Mouse (Mus musculus): ENCODE data around the gene Cacna1c. TPM values are rescaled to one million over a fixed set of nuclear protein-coding genes. Genes with fewer than 3 reads are reported as not detected.

Gene Cacna1c
- polyA plus RNA-seq, 1 experiment from 2014 or later, result 7.1 TPM

- Histone ChIP-seq H3K36me3 (ENCODE audit: control insufficient read depth, insufficient read depth, low read length) (no peaks in the 10 kb centered on the region), H3K4me3 (replicated peaks; ENCODE audit: low read depth, low read length) (no peak overlapping the region), H3K27me3 (ENCODE audit: control insufficient read depth, insufficient read depth, low read length) (no peaks in the 10 kb centered on the region), H3K9ac (replicated peaks; ENCODE audit: low read length) (no peak overlapping the region), H3K4me2 (ENCODE audit: low read length) (no peak overlapping the region), H3K4me1 (ENCODE audit: control insufficient read depth, insufficient read depth, low read length) (no peaks in the 10 kb centered on the region), H3K27ac (replicated peaks; ENCODE audit: low read depth, low read length) (no peak overlapping the region), H3K9me3 (ENCODE audit: control insufficient read depth, low read length) (no peaks in the 10 kb centered on the region)
- ATAC-seq (ENCODE audit: low FRiP score, low TSS enrichment) (peak; percentile 66; the same call in 1 of the 2 replicates), DNase-seq (peak; percentile 88)
- 33% methylated on average over 13 of the region's 13 CpGs for WGBS
These were observed 273.6 kb downstream of the Cacna1c start for GRCm38 (mm10) chr6:118922328-118923211.

GRCm38 (mm10) chr6:118908176-118908575 is 288.0 kb downstream of the Cacna1c start:
- Histone ChIP-seq H3K4me3 (replicated peaks; ENCODE audit: low read depth, low read length) (no peak overlapping the region), H3K27ac (replicated peaks; ENCODE audit: low read depth, low read length) (no peak overlapping the region), H3K36me3 (ENCODE audit: control insufficient read depth, insufficient read depth, low read length) (no peaks in the 10 kb centered on the region), H3K27me3 (ENCODE audit: control insufficient read depth, insufficient read depth, low read length) (no peaks in the 10 kb centered on the region), H3K9ac (replicated peaks; ENCODE audit: low read length) (no peak overlapping the region), H3K4me2 (ENCODE audit: low read length) (no peak overlapping the region), H3K9me3 (ENCODE audit: control insufficient read depth, low read length) (no peaks in the 10 kb centered on the region), H3K4me1 (ENCODE audit: control insufficient read depth, insufficient read depth, low read length) (no peaks in the 10 kb centered on the region)
- no peak for ATAC-seq (ENCODE audit: low FRiP score, low TSS enrichment)
- 87% methylated on average over 4 of the region's 4 CpGs for WGBS
- DNase-seq, result no peak

GRCm38 (mm10) chr6:118907704-118908103 is 288.5 kb downstream of the Cacna1c start:
- H3K4me2 ChIP-seq (ENCODE audit: low read length), result no peak overlapping the region
- no peaks in the 10 kb centered on the region for H3K4me1 ChIP-seq (ENCODE audit: control insufficient read depth, insufficient read depth, low read length)
- H3K27ac ChIP-seq (replicated peaks; ENCODE audit: low read depth, low read length), result no peak overlapping the region
- no peaks in the 10 kb centered on the region for H3K27me3 ChIP-seq (ENCODE audit: control insufficient read depth, insufficient read depth, low read length)
- 69% methylated on average over 1 of the region's 1 CpGs for WGBS
- no peaks in the 10 kb centered on the region for H3K36me3 ChIP-seq (ENCODE audit: control insufficient read depth, insufficient read depth, low read length)
- ATAC-seq (ENCODE audit: low FRiP score, low TSS enrichment), result no peak
- H3K9me3 ChIP-seq (ENCODE audit: control insufficient read depth, low read length), result no peaks in the 10 kb centered on the region
- no peak overlapping the region for H3K4me3 ChIP-seq (replicated peaks; ENCODE audit: low read depth, low read length)
- H3K9ac ChIP-seq (replicated peaks; ENCODE audit: low read length), result no peak overlapping the region
- no peak for DNase-seq

GRCm38 (mm10) chr6:118906878-118907277 is 289.3 kb downstream of the Cacna1c start:
- Histone ChIP-seq H3K4me2 (ENCODE audit: low read length) (no peak overlapping the region), H3K4me1 (ENCODE audit: control insufficient read depth, insufficient read depth, low read length) (no peaks in the 10 kb centered on the region), H3K9me3 (ENCODE audit: control insufficient read depth, low read length) (no peaks in the 10 kb centered on the region), H3K27ac (replicated peaks; ENCODE audit: low read depth, low read length) (no peak overlapping the region), H3K9ac (replicated peaks; ENCODE audit: low read length) (no peak overlapping the region), H3K36me3 (ENCODE audit: control insufficient read depth, insufficient read depth, low read length) (no peaks in the 10 kb centered on the region), H3K27me3 (ENCODE audit: control insufficient read depth, insufficient read depth, low read length) (no peaks in the 10 kb centered on the region), H3K4me3 (replicated peaks; ENCODE audit: low read depth, low read length) (no peak overlapping the region)
- ATAC-seq (ENCODE audit: low FRiP score, low TSS enrichment) (no peak), DNase-seq (no peak)
- 90% methylated on average over 5 of the region's 5 CpGs for WGBS

- no peaks in the 10 kb centered on the region for H3K27me3 ChIP-seq (ENCODE audit: control insufficient read depth, insufficient read depth, low read length)
- 82% methylated on average over 8 of the region's 8 CpGs for WGBS
- H3K27ac ChIP-seq (replicated peaks; ENCODE audit: low read depth, low read length), result no peak overlapping the region
- no peaks in the 10 kb centered on the region for H3K4me1 ChIP-seq (ENCODE audit: control insufficient read depth, insufficient read depth, low read length)
- ATAC-seq (ENCODE audit: low FRiP score, low TSS enrichment) (no peak), DNase-seq (no peak)
- H3K36me3 ChIP-seq (ENCODE audit: control insufficient read depth, insufficient read depth, low read length), result no peaks in the 10 kb centered on the region
- no peak overlapping the region for H3K9ac ChIP-seq (replicated peaks; ENCODE audit: low read length)
- H3K4me2 ChIP-seq (ENCODE audit: low read length), result no peak overlapping the region
- no peaks in the 10 kb centered on the region for H3K9me3 ChIP-seq (ENCODE audit: control insufficient read depth, low read length)
- H3K4me3 ChIP-seq (replicated peaks; ENCODE audit: low read depth, low read length), result no peak overlapping the region
These were observed 296.5 kb downstream of the Cacna1c start for GRCm38 (mm10) chr6:118899688-118900087.

GRCm38 (mm10) chr6:118897101-118897500 is 299.1 kb downstream of the Cacna1c start:
- Histone ChIP-seq H3K27me3 (ENCODE audit: control insufficient read depth, insufficient read depth, low read length) (no peaks in the 10 kb centered on the region), H3K4me1 (ENCODE audit: control insufficient read depth, insufficient read depth, low read length) (no peaks in the 10 kb centered on the region), H3K9ac (replicated peaks; ENCODE audit: low read length) (no peak overlapping the region), H3K4me3 (replicated peaks; ENCODE audit: low read depth, low read length) (no peak overlapping the region), H3K9me3 (ENCODE audit: control insufficient read depth, low read length) (no peaks in the 10 kb centered on the region), H3K4me2 (ENCODE audit: low read length) (no peak overlapping the region), H3K36me3 (ENCODE audit: control insufficient read depth, insufficient read depth, low read length) (no peaks in the 10 kb centered on the region), H3K27ac (replicated peaks; ENCODE audit: low read depth, low read length) (no peak overlapping the region)
- DNase-seq, result no peak
- WGBS, result 53% methylated on average over 5 of the region's 5 CpGs
- no peak for ATAC-seq (ENCODE audit: low FRiP score, low TSS enrichment)

- 93% methylated on average over 6 of the region's 6 CpGs for WGBS
- Histone ChIP-seq H3K4me1 (ENCODE audit: control insufficient read depth, insufficient read depth, low read length) (no peaks in the 10 kb centered on the region), H3K9me3 (ENCODE audit: control insufficient read depth, low read length) (no peaks in the 10 kb centered on the region), H3K4me3 (replicated peaks; ENCODE audit: low read depth, low read length) (no peak overlapping the region), H3K27me3 (ENCODE audit: control insufficient read depth, insufficient read depth, low read length) (no peaks in the 10 kb centered on the region), H3K27ac (replicated peaks; ENCODE audit: low read depth, low read length) (no peak overlapping the region), H3K9ac (replicated peaks; ENCODE audit: low read length) (no peak overlapping the region), H3K36me3 (ENCODE audit: control insufficient read depth, insufficient read depth, low read length) (no peaks in the 10 kb centered on the region), H3K4me2 (ENCODE audit: low read length) (no peak overlapping the region)
- DNase-seq, result no peak
- ATAC-seq (ENCODE audit: low FRiP score, low TSS enrichment), result no peak
These were observed 302.2 kb downstream of the Cacna1c start for GRCm38 (mm10) chr6:118894043-118894442.

GRCm38 (mm10) chr6:118889441-118889840 is 306.8 kb downstream of the Cacna1c start:
- H3K36me3 ChIP-seq (ENCODE audit: control insufficient read depth, insufficient read depth, low read length), result no peaks in the 10 kb centered on the region
- no peak for ATAC-seq (ENCODE audit: low FRiP score, low TSS enrichment)
- H3K4me3 ChIP-seq (replicated peaks; ENCODE audit: low read depth, low read length), result no peak overlapping the region
- 93% methylated on average over 4 of the region's 4 CpGs for WGBS
- H3K4me2 ChIP-seq (ENCODE audit: low read length), result no peak overlapping the region
- DNase-seq, result no peak
- H3K9me3 ChIP-seq (ENCODE audit: control insufficient read depth, low read length), result no peaks in the 10 kb centered on the region
- H3K4me1 ChIP-seq (ENCODE audit: control insufficient read depth, insufficient read depth, low read length), result no peaks in the 10 kb centered on the region
- no peak overlapping the region for H3K27ac ChIP-seq (replicated peaks; ENCODE audit: low read depth, low read length)
- H3K27me3 ChIP-seq (ENCODE audit: control insufficient read depth, insufficient read depth, low read length), result no peaks in the 10 kb centered on the region
- H3K9ac ChIP-seq (replicated peaks; ENCODE audit: low read length), result no peak overlapping the region

GRCm38 (mm10) chr6:118887032-118887431 is 309.2 kb downstream of the Cacna1c start:
- 83% methylated on average over 8 of the region's 8 CpGs for WGBS
- H3K27ac ChIP-seq (replicated peaks; ENCODE audit: low read depth, low read length), result no peak overlapping the region
- DNase-seq (no peak), ATAC-seq (ENCODE audit: low FRiP score, low TSS enrichment) (no peak)
- H3K4me3 ChIP-seq (replicated peaks; ENCODE audit: low read depth, low read length), result no peak overlapping the region
- H3K9me3 ChIP-seq (ENCODE audit: control insufficient read depth, low read length), result no peaks in the 10 kb centered on the region
- H3K9ac ChIP-seq (replicated peaks; ENCODE audit: low read length), result no peak overlapping the region
- H3K36me3 ChIP-seq (ENCODE audit: control insufficient read depth, insufficient read depth, low read length), result no peaks in the 10 kb centered on the region
- no peaks in the 10 kb centered on the region for H3K4me1 ChIP-seq (ENCODE audit: control insufficient read depth, insufficient read depth, low read length)
- H3K27me3 ChIP-seq (ENCODE audit: control insufficient read depth, insufficient read depth, low read length), result no peaks in the 10 kb centered on the region
- H3K4me2 ChIP-seq (ENCODE audit: low read length), result no peak overlapping the region

Data from midbrain, embryonic 14.5 days (tissue).